Mouse (Mus musculus): ENCODE results near the gene Slc37a1.

The Slc37a1 gene

GRCm38 (mm10) chr17:31317521-31318272 lies 31.1 kb downstream of the Slc37a1 start:
- in situ Hi-C loops (cut with MboI, MseI) = no loop called here

GRCm38 (mm10) chr17:31318906-31319767 lies 32.5 kb downstream of the Slc37a1 start:
- in situ Hi-C loops (cut with MboI, MseI) = no loop called here

- in situ Hi-C loops (cut with MboI, MseI) = no loop called here
These were observed 34.8 kb downstream of the Slc37a1 start for GRCm38 (mm10) chr17:31321425-31321824.

GRCm38 (mm10) chr17:31322446-31322845 lies 35.9 kb downstream of the Slc37a1 start:
- in situ Hi-C loops (cut with MboI, MseI) = no loop called here

- in situ Hi-C loops (cut with MboI, MseI) = no loop called here
These were observed 36.8 kb downstream of the Slc37a1 start for GRCm38 (mm10) chr17:31323379-31323778.

- in situ Hi-C loops (cut with MboI, MseI) = no loop called here
These were observed 37.6 kb downstream of the Slc37a1 start for GRCm38 (mm10) chr17:31324227-31324626.

GRCm38 (mm10) chr17:31325451-31326219 lies 39.0 kb downstream of the Slc37a1 start:
- in situ Hi-C loops (cut with MboI, MseI) = no loop called here

GRCm38 (mm10) chr17:31326220-31326852 lies 39.7 kb downstream of the Slc37a1 start:
- in situ Hi-C loops (cut with MboI, MseI) = no loop called here

- in situ Hi-C loops (cut with MboI, MseI) = no loop called here
These were observed 41.9 kb downstream of the Slc37a1 start for GRCm38 (mm10) chr17:31328466-31328865.

- in situ Hi-C loops (cut with MboI, MseI) = no loop called here
These were observed 44.0 kb downstream of the Slc37a1 start for GRCm38 (mm10) chr17:31330622-31331021.

- in situ Hi-C loops (cut with MboI, MseI) = no loop called here
These were observed 44.7 kb downstream of the Slc37a1 start for GRCm38 (mm10) chr17:31331273-31331672.

- in situ Hi-C loops (cut with MboI, MseI) = no loop called here
These were observed 45.3 kb downstream of the Slc37a1 start for GRCm38 (mm10) chr17:31331920-31332319.

GRCm38 (mm10) chr17:31332333-31332732 lies 45.7 kb downstream of the Slc37a1 start:
- in situ Hi-C loops (cut with MboI, MseI) = no loop called here

GRCm38 (mm10) chr17:31334509-31335260 lies 48.1 kb downstream of the Slc37a1 start:
- in situ Hi-C loops (cut with MboI, MseI) = no loop called here

GRCm38 (mm10) chr17:31335344-31336080 lies 48.9 kb downstream of the Slc37a1 start:
- in situ Hi-C loops (cut with MboI, MseI) = no loop called here

GRCm38 (mm10) chr17:31339769-31340168 lies 53.2 kb downstream of the Slc37a1 start:
- in situ Hi-C loops (cut with MboI, MseI) = no loop called here

GRCm38 (mm10) chr17:31342191-31342590 lies 55.6 kb downstream of the Slc37a1 start:
- in situ Hi-C loops (cut with MboI, MseI) = no loop called here

GRCm38 (mm10) chr17:31344172-31344801 lies 57.7 kb downstream of the Slc37a1 start:
- in situ Hi-C loops (cut with MboI, MseI) = no loop called here

- in situ Hi-C loops (cut with MboI, MseI) = no loop called here
These were observed 58.2 kb downstream of the Slc37a1 start for GRCm38 (mm10) chr17:31344816-31345215.

- in situ Hi-C loops (cut with MboI, MseI) = no loop called here
These were observed 61.5 kb downstream of the Slc37a1 start for GRCm38 (mm10) chr17:31348129-31348528.

Data from T-helper 1 cell (primary cell).